Mouse (Mus musculus) liver, embryonic 14.5 days (tissue): ENCODE data around the gene Serpinb9e. TPM values are rescaled to one million over a fixed set of nuclear protein-coding genes. Genes with fewer than 3 reads are reported as not detected.
"Not testable (repeated sequence)": the region's sequence is repeated elsewhere in the genome, so short reads cannot be mapped to it uniquely, and the experiment has no call there.

Source experiments
- ATAC-seq: fragments of 200-750 bp; cut with Nextera tagmentation; 2 replicates; pipeline ENCODE4 v1.8.0; 2017; ENCODE audit warnings: moderate number of reproducible peaks, mild to moderate bottlenecking, moderate library complexity; ENCODE audit not compliant: insufficient read depth
- DNase-seq, 3 experiments: peaks; one replicate each; pipeline ENCODE4 v3.0.0-alpha.2; 2012 to 2013; ENCODE audit warnings: low read depth in 3 of 3, low spot score in 3 of 3
- H3K27ac ChIP-seq: fragments of 300-500 bp; sonication (generic); 2 replicates; pipeline ENCODE4 v1.5.1; 2014; ENCODE audit warnings: moderate library complexity, mild to moderate bottlenecking, control low read depth, inconsistent platforms
- H3K27me3 ChIP-seq: fragments of 300-500 bp; sonication (generic); 2 replicates; pipeline ENCODE4 v1.6.1; 2014; ENCODE audit warnings: mild to moderate bottlenecking, low read length, moderate library complexity; ENCODE audit not compliant: control insufficient read depth, insufficient read depth
- H3K36me3 ChIP-seq: fragments of 300-500 bp; sonication (generic); replicated peaks from 2 replicates; pipeline ENCODE4 v1.6.1; 2014; ENCODE audit warnings: low read depth; ENCODE audit not compliant: control insufficient read depth, insufficient read depth
- H3K4me1 ChIP-seq, 2 experiments: fragments of 200-500 bp in 1 of 2; fragments of 300-500 bp in 1 of 2; sonication (generic) in 1 of 2; replicated peaks; 2 replicates each; pipeline ENCODE4 v1.6.1; 2012 to 2014; ENCODE audit warnings: antibody characterized with exemption in 1 of 2, inconsistent platforms in 1 of 2, low read length in 1 of 2; ENCODE audit not compliant: control insufficient read depth in 2 of 2, insufficient read depth in 2 of 2
- H3K4me2 ChIP-seq: fragments of 300-500 bp; sonication (generic); 2 replicates; pipeline ENCODE4 v1.6.1; 2014; ENCODE audit warnings: low read depth, mild to moderate bottlenecking, control low read depth, moderate library complexity
- H3K4me3 ChIP-seq, 2 experiments: fragments of 200-500 bp in 1 of 2; fragments of 300-500 bp in 1 of 2; sonication (generic) in 1 of 2; 2 replicates each; pipeline ENCODE4 v1.5.1; 2012 to 2014; ENCODE audit warnings: low read depth in 2 of 2, low read length in 2 of 2, mild to moderate bottlenecking in 2 of 2, control low read depth in 1 of 2, inconsistent platforms in 1 of 2, moderate library complexity in 1 of 2; ENCODE audit not compliant: insufficient read depth in 1 of 2
- H3K9ac ChIP-seq: fragments of 300-500 bp; sonication (generic); replicated peaks from 2 replicates; pipeline ENCODE4 v1.6.1; 2014; ENCODE audit warnings: mild to moderate bottlenecking, control low read depth, moderate library complexity
- H3K9me3 ChIP-seq: fragments of 300-500 bp; sonication (generic); 2 replicates; pipeline ENCODE4 v1.6.1; 2016; ENCODE audit warnings: low read length, mixed read lengths; ENCODE audit not compliant: control insufficient read depth
- CTCF ChIP-seq: IDR thresholded peaks from 2 replicates; pipeline ENCODE4 v1.5.1; 2016; ENCODE audit warnings: antibody characterized with exemption, low read depth, control low read depth
- EP300 ChIP-seq: IDR thresholded peaks from 2 replicates; pipeline ENCODE4 v1.6.1; 2016; ENCODE audit warnings: antibody characterized with exemption, low read depth
- WGBS: fragments of 180-500 bp; shearing (Covaris S2); extraction: QIAGEN DNeasy Blood & Tissue Kit; methylation state at CpG from one replicate; pipeline ENCODE4 v1.1.7; 2014; ENCODE audit not compliant: insufficient replicate concordance; 5-methylcytosine and 5-hydroxymethylcytosine counted together
- polyA plus RNA-seq, 2 experiments: library from polyadenylated mRNA; depleted of rRNA in 1 of 2; stranded (reverse) in 1 of 2; unstranded in 1 of 2; fragments of >200 nt; fragmentation: Nextera tagmentation in 1 of 2; extraction: Ambion mirVana in 1 of 2; gene quantifications; 2 replicates each; pipeline versions ENCODE4 v1.2.1 to v1.2.3; 2012 to 2014

The Serpinb9e gene
- not detected in 2 replicates for polyA plus RNA-seq (2012; rRNA removed)
- not detected in 2 replicates for polyA plus RNA-seq (2014; fragmentation: Nextera tagmentation; extraction: Ambion mirVana)

GRCm38 (mm10) chr13:33249312-33249711 is at the start of gene Serpinb9e:
TSS of gene Serpinb9e (plus strand) at chr13:33249612.
- H3K27ac ChIP-seq, H3K9me3 ChIP-seq, H3K27me3 ChIP-seq, ATAC-seq, DNase-seq, H3K9ac ChIP-seq, H3K36me3 ChIP-seq, H3K4me1 ChIP-seq, H3K4me3 ChIP-seq, H3K4me2 ChIP-seq: not testable (repeated sequence)
- 52% methylated on average over 2 of the region's 2 CpGs for WGBS

DNA sequence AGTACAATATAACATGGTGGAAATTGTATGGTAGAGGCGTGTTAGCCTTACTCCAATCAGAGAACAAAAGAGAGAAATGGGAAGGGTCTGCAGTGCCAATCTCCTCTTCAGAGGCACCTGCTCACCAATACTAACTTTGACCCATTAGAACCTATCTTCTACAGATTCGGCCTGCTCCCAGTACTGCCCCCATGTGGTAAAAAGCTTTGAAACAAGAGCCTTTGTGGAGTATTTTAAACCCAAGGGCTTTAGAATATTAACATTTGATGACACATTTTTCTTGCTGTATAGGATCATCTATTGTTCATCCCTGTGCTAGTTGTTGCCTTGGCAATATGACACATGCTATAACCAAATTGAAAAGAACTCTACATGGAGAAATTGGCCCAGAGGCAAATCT is 49.7 kb upstream of the Serpinb9e start:
- H3K36me3 ChIP-seq = no peaks in the 10 kb centered on the region
- H3K4me2 ChIP-seq = no peak overlapping the region
- ATAC-seq (no peak), DNase-seq (no peak)
- no peaks in the 10 kb centered on the region for H3K4me1 ChIP-seq
- no peak overlapping the region for H3K4me3 ChIP-seq
- WGBS = 34% methylated on average over 2 of the region's 2 CpGs
- H3K9ac ChIP-seq = no peak overlapping the region
- no peak overlapping the region for H3K27ac ChIP-seq
- H3K9me3 ChIP-seq = no peaks in the 10 kb centered on the region
- H3K27me3 ChIP-seq = no peaks in the 10 kb centered on the region
- TF ChIP-seq EP300 = no peak
- no peak for TF ChIP-seq CTCF

- not testable (repeated sequence) for H3K9me3 ChIP-seq, H3K4me3 ChIP-seq, H3K27me3 ChIP-seq, ATAC-seq, H3K9ac ChIP-seq, H3K27ac ChIP-seq, H3K4me1 ChIP-seq, H3K4me2 ChIP-seq, DNase-seq, H3K36me3 ChIP-seq
- 61% methylated on average over 4 of the region's 4 CpGs for WGBS
Observed at GRCm38 (mm10) chr13:33308631-33309030, 59.2 kb downstream of the Serpinb9e start.

Other genes starting within 250 kb of the Serpinb9e start
- 0.77 and 1.0 TPM in 2 replicates for gene Serpinb9, start 246.4 kb upstream of the Serpinb9e start, polyA plus RNA-seq (2012; rRNA removed)
- gene Serpinb9, start 246.4 kb upstream of the Serpinb9e start, polyA plus RNA-seq (2014; fragmentation: Nextera tagmentation; extraction: Ambion mirVana) = 2.5 and 2.7 TPM in 2 replicates
- gene Serpinb9b, start 222.2 kb upstream of the Serpinb9e start, polyA plus RNA-seq (2012; rRNA removed) = 0.02 and 0.04 TPM in 2 replicates
- gene Serpinb9b, start 222.2 kb upstream of the Serpinb9e start, polyA plus RNA-seq (2014; fragmentation: Nextera tagmentation; extraction: Ambion mirVana) = not detected in 2 replicates
- 0.02 TPM in 1 of 2 replicates, not detected in the other for gene Serpinb1b, start 171.0 kb upstream of the Serpinb9e start, polyA plus RNA-seq (2012; rRNA removed)
- 0.23 TPM in 1 of 2 replicates, not detected in the other for gene Serpinb1b, start 171.0 kb upstream of the Serpinb9e start, polyA plus RNA-seq (2014; fragmentation: Nextera tagmentation; extraction: Ambion mirVana)
- gene Serpinb9c, start 89.9 kb upstream of the Serpinb9e start, polyA plus RNA-seq (2012; rRNA removed) = not detected in 2 replicates
- gene Serpinb9c, start 89.9 kb upstream of the Serpinb9e start, polyA plus RNA-seq (2014; fragmentation: Nextera tagmentation; extraction: Ambion mirVana) = not detected in 2 replicates
- gene Serpinb9d, start 56.7 kb upstream of the Serpinb9e start, polyA plus RNA-seq (2012; rRNA removed) = not detected in 2 replicates
- gene Serpinb9d, start 56.7 kb upstream of the Serpinb9e start, polyA plus RNA-seq (2014; fragmentation: Nextera tagmentation; extraction: Ambion mirVana) = not detected in 2 replicates
- not detected in 2 replicates for gene Serpinb9f, start 74.5 kb downstream of the Serpinb9e start, polyA plus RNA-seq (2012; rRNA removed)
- gene Serpinb9f, start 74.5 kb downstream of the Serpinb9e start, polyA plus RNA-seq (2014; fragmentation: Nextera tagmentation; extraction: Ambion mirVana) = not detected in 2 replicates
- gene Gm11397, start 146.1 kb downstream of the Serpinb9e start, polyA plus RNA-seq (2012; rRNA removed) = not detected in 2 replicates
- gene Gm11397, start 146.1 kb downstream of the Serpinb9e start, polyA plus RNA-seq (2014; fragmentation: Nextera tagmentation; extraction: Ambion mirVana) = not detected in 2 replicates
- gene Serpinb9g, start 235.2 kb downstream of the Serpinb9e start, polyA plus RNA-seq (2012; rRNA removed) = not detected in 2 replicates
- gene Serpinb9g, start 235.2 kb downstream of the Serpinb9e start, polyA plus RNA-seq (2014; fragmentation: Nextera tagmentation; extraction: Ambion mirVana) = not detected in 2 replicates